Mouse (Mus musculus) hindbrain, embryonic 10.5 days (tissue): ENCODE data around the gene Rcvrn. TPM values are rescaled to one million over a fixed set of nuclear protein-coding genes. Genes with fewer than 3 reads are reported as not detected.

ENCODE experiments used
- DNase-seq: peaks from one replicate; pipeline ENCODE4 v3.0.0-alpha.2; 2017; ENCODE audit warnings: low spot score
- H3K27ac ChIP-seq: fragments of 300-500 bp; sonication (generic); 2 replicates; pipeline ENCODE4 v1.5.1; 2016; ENCODE audit warnings: mild to moderate bottlenecking, moderate library complexity
- H3K27me3 ChIP-seq: fragments of 300-500 bp; sonication (generic); 2 replicates; pipeline ENCODE4 v1.6.1; 2016; ENCODE audit warnings: mild to moderate bottlenecking; ENCODE audit not compliant: poor library complexity, insufficient read depth, severe bottlenecking
- H3K36me3 ChIP-seq: fragments of 300-500 bp; sonication (generic); 2 replicates; pipeline ENCODE4 v1.6.1; 2016; ENCODE audit warnings: mild to moderate bottlenecking, moderate library complexity
- H3K4me1 ChIP-seq: fragments of 300-500 bp; sonication (generic); replicated peaks from 2 replicates; pipeline ENCODE4 v1.6.1; 2016; ENCODE audit warnings: mild to moderate bottlenecking
- H3K4me3 ChIP-seq: fragments of 300-500 bp; sonication (generic); 2 replicates; pipeline ENCODE4 v1.5.1; 2016; ENCODE audit warnings: mild to moderate bottlenecking, moderate library complexity
- H3K9me3 ChIP-seq: fragments of 300-500 bp; sonication (generic); 2 replicates; pipeline ENCODE4 v1.6.1; 2016; ENCODE audit warnings: mild to moderate bottlenecking, moderate library complexity
- WGBS: fragments of 180-500 bp; shearing (Covaris S2); methylation state at CpG from one replicate; pipeline ENCODE4 v1.1.7; 2016; 5-methylcytosine and 5-hydroxymethylcytosine counted together
- polyA plus RNA-seq: library from polyadenylated mRNA; unstranded; fragments of >200 nt; fragmentation: Nextera tagmentation; extraction: Ambion mirVana; gene quantifications from 2 replicates; pipeline ENCODE4 v1.2.1, GENCODE M21; 2016

Rcvrn gene
- polyA plus RNA-seq, 1 experiment from 2014 or later = not detected

DNA sequence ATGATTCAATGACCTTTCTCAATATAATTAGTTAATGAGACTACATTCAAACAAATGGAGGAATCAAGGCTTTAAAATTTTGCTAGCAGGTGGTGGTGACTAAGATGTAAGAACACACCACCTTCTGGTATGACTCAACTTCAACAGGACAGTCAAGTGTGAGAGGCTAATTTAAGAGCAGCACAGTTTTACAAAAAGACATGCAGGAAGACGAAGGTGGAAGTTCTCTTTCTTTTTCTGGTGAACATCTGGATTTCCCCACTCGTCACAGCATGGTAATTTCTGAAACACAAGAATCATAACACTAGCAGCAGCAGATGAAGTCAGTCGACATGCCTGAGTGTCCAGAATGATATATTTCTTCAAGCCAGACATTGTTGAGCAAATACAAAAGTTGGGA lies 39.5 kb downstream of the Rcvrn start:
- Histone ChIP-seq H3K4me3 (no peak overlapping the region), H3K27ac (no peak overlapping the region), H3K9me3 (no peaks in the 10 kb centered on the region), H3K36me3 (no peaks in the 10 kb centered on the region), H3K27me3 (no peaks in the 10 kb centered on the region), H3K4me1 (no peaks in the 10 kb centered on the region)
- no peak for DNase-seq
- 83% methylated on average over 3 of the region's 3 CpGs for WGBS

DNA sequence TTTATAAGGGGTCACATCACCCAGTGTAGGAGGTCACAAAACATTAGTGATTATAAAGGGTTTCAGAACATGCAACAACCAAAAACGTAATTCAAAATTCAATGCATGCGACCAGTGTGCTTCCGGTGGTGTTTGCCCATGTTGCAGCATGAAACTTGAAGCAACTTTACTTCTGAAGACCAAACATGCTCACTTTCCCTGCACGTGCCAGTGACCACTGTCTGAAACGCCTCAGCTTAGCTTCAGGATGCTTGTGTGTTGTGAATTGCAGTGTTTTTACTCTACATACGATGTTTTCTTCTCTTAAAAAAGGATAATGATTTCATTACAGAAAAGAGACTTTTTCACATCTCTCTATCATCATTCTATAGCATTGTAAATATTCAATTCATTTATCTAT lies 43.2 kb downstream of the Rcvrn start:
- H3K27ac ChIP-seq = no peak overlapping the region
- H3K4me3 ChIP-seq = no peak overlapping the region
- H3K27me3 ChIP-seq = no peaks in the 10 kb centered on the region
- no peaks in the 10 kb centered on the region for H3K4me1 ChIP-seq
- DNase-seq = no peak
- no peaks in the 10 kb centered on the region for H3K36me3 ChIP-seq
- WGBS = 87% methylated on average over 6 of the region's 6 CpGs
- no peaks in the 10 kb centered on the region for H3K9me3 ChIP-seq

DNA sequence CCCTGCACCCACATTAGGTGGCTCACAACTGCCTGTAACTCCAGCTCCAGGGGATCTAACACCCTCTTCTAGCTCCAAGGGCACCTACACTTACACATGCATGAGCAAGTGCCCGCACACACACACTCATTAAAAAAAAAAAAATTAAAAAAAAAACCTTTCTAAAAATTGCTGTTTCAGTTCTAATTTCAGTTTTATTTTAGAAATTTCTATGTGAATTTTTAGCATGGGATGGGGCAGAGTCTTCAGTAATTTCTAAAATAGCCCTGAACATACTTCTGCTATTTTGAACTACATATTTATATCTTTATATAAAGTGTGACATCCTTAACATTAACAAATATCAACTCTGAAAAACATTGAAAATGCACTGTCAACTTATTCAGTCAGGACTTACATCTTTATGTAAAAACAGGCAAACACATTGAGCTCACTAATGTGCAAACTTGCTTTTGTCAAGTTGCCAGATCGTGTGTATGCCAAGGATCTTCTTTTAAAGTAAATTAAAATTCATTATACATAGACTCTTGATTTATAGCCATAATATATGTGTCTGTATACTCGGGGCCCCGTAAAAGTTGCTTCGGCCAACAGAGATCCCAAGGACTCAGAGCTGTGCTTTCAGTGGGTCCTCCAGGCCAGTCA lies 43.8 kb downstream of the Rcvrn start:
- H3K4me3 ChIP-seq = no peak overlapping the region
- DNase-seq = no peak
- no peak overlapping the region for H3K27ac ChIP-seq
- 95% methylated on average over 5 of the region's 5 CpGs for WGBS
- H3K4me1 ChIP-seq = no peaks in the 10 kb centered on the region
- H3K9me3 ChIP-seq = no peaks in the 10 kb centered on the region
- no peaks in the 10 kb centered on the region for H3K27me3 ChIP-seq
- no peaks in the 10 kb centered on the region for H3K36me3 ChIP-seq

DNA sequence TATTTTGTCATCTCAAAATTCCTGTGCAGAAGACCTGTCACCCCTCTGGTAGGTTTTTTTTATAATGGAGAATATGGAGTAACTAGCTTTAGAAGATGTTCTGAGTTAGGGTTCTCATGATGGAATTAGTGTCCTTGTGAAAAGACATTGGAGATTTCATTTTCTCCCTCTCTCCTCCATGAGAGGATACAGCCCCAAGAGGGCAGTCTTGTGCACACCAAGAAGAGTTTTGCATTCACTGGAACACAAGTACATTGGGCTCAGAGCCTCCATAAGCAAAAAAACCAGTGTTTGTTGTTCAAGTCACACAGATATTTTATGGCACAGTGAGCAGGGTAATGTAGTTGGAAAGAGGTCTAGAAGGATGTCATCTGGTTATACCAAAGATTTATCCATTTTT lies 46.4 kb downstream of the Rcvrn start:
- H3K4me1 ChIP-seq = no peaks in the 10 kb centered on the region
- no peak for DNase-seq
- no peak overlapping the region for H3K4me3 ChIP-seq
- no peaks in the 10 kb centered on the region for H3K9me3 ChIP-seq
- H3K27me3 ChIP-seq = no peaks in the 10 kb centered on the region
- H3K36me3 ChIP-seq = no peaks in the 10 kb centered on the region
- H3K27ac ChIP-seq = no peak overlapping the region

Other genes starting within 250 kb of the Rcvrn start
- 3.5 and 4.2 TPM in 2 replicates for gene Gas7, start 239.9 kb upstream of the Rcvrn start, polyA plus RNA-seq
- not detected in 2 replicates for gene Glp2r, start 75.8 kb downstream of the Rcvrn start, polyA plus RNA-seq
- not detected in 2 replicates for gene Gsg1l2, start 79.3 kb downstream of the Rcvrn start, polyA plus RNA-seq
- gene Dhrs7c, start 102.9 kb downstream of the Rcvrn start, polyA plus RNA-seq = not detected in 2 replicates
- 0.77 and 1.2 TPM in 2 replicates for gene Usp43, start 226.8 kb downstream of the Rcvrn start, polyA plus RNA-seq